Mouse (Mus musculus) spleen, adult 2 months (tissue): ENCODE measurements around the gene Cemip. TPM values are rescaled to one million over a fixed set of nuclear protein-coding genes. Genes with fewer than 3 reads are reported as not detected.
"Not testable (repeated sequence)": the region's sequence is repeated elsewhere in the genome, so short reads cannot be mapped to it uniquely, and the experiment has no call there.

Source experiments
- DNase-seq, 2 experiments: peaks; one replicate each; pipeline versions ENCODE4 v3.0.0 to v3.0.0-alpha.2; 2012 to 2021; ENCODE audit warnings: low spot score in 2 of 2, low read depth in 1 of 2
- H3K27ac ChIP-seq: fragments of 200-500 bp; 2 replicates; pipeline ENCODE4 v1.5.1; 2012; ENCODE audit warnings: low read length, inconsistent platforms; ENCODE audit not compliant: insufficient read depth
- H3K27me3 ChIP-seq: fragments of 200-500 bp; 2 replicates; pipeline ENCODE4 v1.6.1; 2012; ENCODE audit warnings: mild to moderate bottlenecking, moderate library complexity, low read length, inconsistent platforms; ENCODE audit not compliant: control insufficient read depth, insufficient read depth
- H3K36me3 ChIP-seq: fragments of 200-500 bp; 2 replicates; pipeline ENCODE4 v1.6.1; 2012; ENCODE audit warnings: mild to moderate bottlenecking, low read length, inconsistent platforms; ENCODE audit not compliant: control insufficient read depth, insufficient read depth
- H3K4me1 ChIP-seq: fragments of 200-500 bp; 2 replicates; pipeline ENCODE4 v1.6.1; 2011; ENCODE audit warnings: inconsistent platforms; ENCODE audit not compliant: control insufficient read depth, insufficient read depth, insufficient read length
- H3K4me3 ChIP-seq: fragments of 200-500 bp; 2 replicates; pipeline ENCODE4 v1.5.1; 2011; ENCODE audit warnings: mild to moderate bottlenecking, inconsistent platforms; ENCODE audit not compliant: insufficient read depth, insufficient read length; ENCODE audit errors: extremely low read depth
- CTCF ChIP-seq: fragments of 200-500 bp; IDR thresholded peaks from 2 replicates; pipeline ENCODE4 v1.5.1; 2011; ENCODE audit warnings: mild to moderate bottlenecking, inconsistent platforms; ENCODE audit not compliant: insufficient read depth, insufficient read length, insufficient replicate concordance; ENCODE audit errors: extremely low read depth
- POLR2A ChIP-seq: fragments of 200-500 bp; IDR thresholded peaks from 2 replicates; pipeline ENCODE4 v1.6.1; 2011; ENCODE audit warnings: low read depth, low read length, inconsistent platforms
- WGBS: fragments of 180-500 bp; shearing (Covaris S2); methylation state at CpG from one replicate; pipeline ENCODE4 v1.1.7; 2018; 5-methylcytosine and 5-hydroxymethylcytosine counted together
- polyA plus RNA-seq: library from polyadenylated mRNA; depleted of rRNA; stranded (reverse); fragments of >200 nt; gene quantifications from 2 replicates; pipeline ENCODE4 v1.2.3, GENCODE M21; 2012; rRNA removed

The Cemip gene
- 2.4 TPM in 2 replicates for polyA plus RNA-seq

GRCm38 (mm10) chr7:84086039-84086829 lies at the start of gene Cemip:
TSS of gene Cemip (minus strand) at chr7:84086502.
- H3K27ac ChIP-seq: no peak within 1 kb of the TSS
- no peaks in the 10 kb centered on the region for H3K36me3 ChIP-seq
- 3% methylated on average over 54 of the region's 54 CpGs for WGBS
- H3K27me3 ChIP-seq: peaks cover 8% of the 10 kb centered on the region
- peak within 1 kb of the TSS; percentile 29; the same call in 1 of the 2 replicates for H3K4me3 ChIP-seq
- DNase-seq: peak; percentile 4 to 58
- TF ChIP-seq CTCF (peak; percentile 66; the same call in 1 of the 2 replicates), POLR2A (no peak)
- no peaks in the 10 kb centered on the region for H3K4me1 ChIP-seq

GRCm38 (mm10) chr7:84132704-84133103 lies 46.4 kb upstream of the Cemip start:
- no peak for DNase-seq
- WGBS: 84% methylated on average over 1 of the region's 1 CpGs
- TF ChIP-seq CTCF: no peak
- no peak for TF ChIP-seq POLR2A
- Histone ChIP-seq H3K36me3 (no peaks in the 10 kb centered on the region), H3K27me3 (no peaks in the 10 kb centered on the region), H3K27ac (no peak overlapping the region), H3K4me1 (no peaks in the 10 kb centered on the region; the same call in 1 of the 2 replicates), H3K4me3 (no peak overlapping the region)

- H3K4me3 ChIP-seq: no peak overlapping the region
- no peak overlapping the region for H3K27ac ChIP-seq
- no peak for TF ChIP-seq CTCF
- no peak for TF ChIP-seq POLR2A
- no peaks in the 10 kb centered on the region for H3K27me3 ChIP-seq
- no peaks in the 10 kb centered on the region for H3K36me3 ChIP-seq
- whole genome bisulfite sequencing: 92% methylated on average over 4 of the region's 4 CpGs
- no peaks in the 10 kb centered on the region for H3K4me1 ChIP-seq
- no peak for DNase-seq
Observed at GRCm38 (mm10) chr7:84131736-84132135, 45.4 kb upstream of the Cemip start.

GRCm38 (mm10) chr7:84128661-84129060 lies 42.4 kb upstream of the Cemip start:
- TF ChIP-seq POLR2A (no peak), CTCF (no peak)
- H3K36me3 ChIP-seq: no peaks in the 10 kb centered on the region
- no peaks in the 10 kb centered on the region for H3K27me3 ChIP-seq
- H3K4me3 ChIP-seq: no peak overlapping the region
- H3K4me1 ChIP-seq: no peaks in the 10 kb centered on the region
- no peak for DNase-seq
- no peak overlapping the region for H3K27ac ChIP-seq
- WGBS: 91% methylated on average over 8 of the region's 8 CpGs

- no peak overlapping the region for H3K4me3 ChIP-seq
- H3K27ac ChIP-seq: no peak overlapping the region
- TF ChIP-seq CTCF (no peak), POLR2A (no peak)
- no peaks in the 10 kb centered on the region for H3K36me3 ChIP-seq
- WGBS: 83% methylated on average over 1 of the region's 1 CpGs
- H3K27me3 ChIP-seq: no peaks in the 10 kb centered on the region
- H3K4me1 ChIP-seq: no peaks in the 10 kb centered on the region
- DNase-seq: no peak
Observed at GRCm38 (mm10) chr7:84125730-84126129, 39.4 kb upstream of the Cemip start.

- 79% methylated on average over 4 of the region's 4 CpGs for WGBS
- not testable (repeated sequence) for H3K36me3 ChIP-seq, H3K27ac ChIP-seq, H3K27me3 ChIP-seq, H3K4me3 ChIP-seq, DNase-seq
- H3K4me1 ChIP-seq: peaks cover 12% of the 10 kb centered on the region; the same call in 1 of the 2 replicates
Observed at GRCm38 (mm10) chr7:84123651-84124050, 37.3 kb upstream of the Cemip start.

- WGBS: 80% methylated on average over 3 of the region's 3 CpGs
- Histone ChIP-seq H3K36me3 (no peaks in the 10 kb centered on the region), H3K4me1 (peaks cover 21% of the 10 kb centered on the region; the same call in 1 of the 2 replicates), H3K4me3 (no peak overlapping the region), H3K27ac (no peak overlapping the region), H3K27me3 (no peaks in the 10 kb centered on the region)
- DNase-seq: no peak
- TF ChIP-seq POLR2A (no peak), CTCF (no peak)
Observed at GRCm38 (mm10) chr7:84121778-84122177, 35.5 kb upstream of the Cemip start.
